Mouse (Mus musculus) liver, embryonic 12.5 days (tissue): ENCODE measurements around the gene Tnik. TPM values are rescaled to one million over a fixed set of nuclear protein-coding genes. Genes with fewer than 3 reads are reported as not detected.
A peak's percentile ranks its signal among the peaks of the same experiment; 100 is the strongest.

Experiments used
- ATAC-seq: fragments of 200-750 bp; cut with Nextera tagmentation; 2 replicates; pipeline ENCODE4 v1.8.0; 2017; ENCODE audit warnings: moderate number of reproducible peaks, mild to moderate bottlenecking, moderate library complexity
- H3K27ac ChIP-seq: fragments of 300-500 bp; sonication (generic); 2 replicates; pipeline ENCODE4 v1.5.1; 2016; ENCODE audit warnings: mild to moderate bottlenecking
- H3K27me3 ChIP-seq: fragments of 300-500 bp; sonication (generic); replicated peaks from 2 replicates; pipeline ENCODE4 v1.6.1; 2016; ENCODE audit warnings: mild to moderate bottlenecking, moderate library complexity
- H3K36me3 ChIP-seq: fragments of 300-500 bp; sonication (generic); 2 replicates; pipeline ENCODE4 v1.6.1; 2016; ENCODE audit warnings: mild to moderate bottlenecking, moderate library complexity
- H3K4me1 ChIP-seq: fragments of 300-500 bp; sonication (generic); 2 replicates; pipeline ENCODE4 v1.6.1; 2016
- H3K4me2 ChIP-seq: fragments of 300-500 bp; sonication (generic); 2 replicates; pipeline ENCODE4 v1.6.1; 2016; ENCODE audit warnings: mild to moderate bottlenecking, moderate library complexity
- H3K4me3 ChIP-seq: fragments of 300-500 bp; sonication (generic); 2 replicates; pipeline ENCODE4 v1.5.1; 2016; ENCODE audit warnings: mild to moderate bottlenecking, moderate library complexity
- H3K9ac ChIP-seq: fragments of 300-500 bp; sonication (generic); 2 replicates; pipeline ENCODE4 v1.6.1; 2016; ENCODE audit warnings: mild to moderate bottlenecking, moderate library complexity
- H3K9me3 ChIP-seq: fragments of 300-500 bp; sonication (generic); replicated peaks from 2 replicates; pipeline ENCODE4 v1.6.1; 2016; ENCODE audit warnings: mild to moderate bottlenecking, moderate library complexity
- WGBS: fragments of 180-500 bp; shearing (Covaris S2); methylation state at CpG from one replicate; pipeline ENCODE4 v1.1.7; 2016; ENCODE audit not compliant: insufficient replicate concordance; 5-methylcytosine and 5-hydroxymethylcytosine counted together
- polyA plus RNA-seq: library from polyadenylated mRNA; unstranded; fragments of >200 nt; fragmentation: Nextera tagmentation; extraction: Ambion mirVana; gene quantifications from 2 replicates; pipeline ENCODE4 v1.2.1, GENCODE M21; 2016

The Tnik gene
- polyA plus RNA-seq, 1 experiment from 2014 or later, result 5.2 TPM

DNA sequence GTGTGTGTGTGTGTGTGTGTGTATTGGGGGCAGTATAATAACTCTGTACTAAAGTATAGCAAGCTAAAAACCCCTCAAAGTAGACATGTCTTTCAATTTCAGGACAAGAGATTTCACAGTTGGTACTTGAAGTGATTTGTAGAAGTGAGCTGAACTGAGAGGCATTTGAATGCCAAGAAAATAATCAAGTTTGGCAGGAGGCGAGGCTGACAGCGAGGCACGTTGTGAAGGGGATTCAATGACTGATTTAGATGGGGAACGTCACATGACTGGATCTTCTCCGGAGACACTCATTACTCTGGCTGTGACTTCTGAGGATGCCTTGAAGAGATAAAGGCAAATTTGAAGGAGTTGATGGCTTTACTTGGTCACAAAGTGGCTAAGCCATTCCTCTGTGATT, 69.3 kb downstream of the Tnik start:
- no peak overlapping the region for H3K4me3 ChIP-seq
- no peaks in the 10 kb centered on the region for H3K36me3 ChIP-seq
- H3K4me2 ChIP-seq, result no peak overlapping the region
- H3K4me1 ChIP-seq, result no peaks in the 10 kb centered on the region
- H3K9ac ChIP-seq, result no peak overlapping the region
- 64% methylated on average over 5 of the region's 5 CpGs for WGBS
- H3K27me3 ChIP-seq, result no peaks in the 10 kb centered on the region
- no peak overlapping the region for H3K27ac ChIP-seq
- H3K9me3 ChIP-seq, result no peaks in the 10 kb centered on the region
- no peak for ATAC-seq

DNA sequence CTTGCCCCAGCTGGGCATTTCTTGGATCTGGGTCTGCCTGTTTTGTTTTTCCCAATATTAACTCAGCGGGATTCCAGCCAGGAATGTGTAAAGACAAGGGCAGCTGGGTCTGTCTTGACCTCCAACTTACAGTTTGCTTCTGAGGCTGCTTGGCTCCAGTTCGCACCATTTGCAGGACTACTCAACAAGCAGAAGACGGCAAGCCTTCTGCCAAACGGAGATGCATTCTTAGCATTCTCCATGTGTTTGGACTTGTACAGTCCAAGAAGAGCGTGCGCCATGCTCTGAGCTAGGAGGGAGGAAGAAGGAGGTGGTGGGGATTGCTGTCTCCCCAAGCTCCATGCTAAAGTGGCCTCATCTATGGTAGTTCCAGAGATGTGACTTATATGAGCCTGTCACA, 70.9 kb downstream of the Tnik start:
- no peaks in the 10 kb centered on the region for H3K36me3 ChIP-seq
- no peak for ATAC-seq
- no peak overlapping the region for H3K4me3 ChIP-seq
- H3K4me2 ChIP-seq, result no peak overlapping the region
- no peaks in the 10 kb centered on the region for H3K27me3 ChIP-seq
- H3K9me3 ChIP-seq, result no peaks in the 10 kb centered on the region
- no peak overlapping the region for H3K9ac ChIP-seq
- no peak overlapping the region for H3K27ac ChIP-seq
- H3K4me1 ChIP-seq, result no peaks in the 10 kb centered on the region
- WGBS, result 74% methylated on average over 6 of the region's 6 CpGs

DNA sequence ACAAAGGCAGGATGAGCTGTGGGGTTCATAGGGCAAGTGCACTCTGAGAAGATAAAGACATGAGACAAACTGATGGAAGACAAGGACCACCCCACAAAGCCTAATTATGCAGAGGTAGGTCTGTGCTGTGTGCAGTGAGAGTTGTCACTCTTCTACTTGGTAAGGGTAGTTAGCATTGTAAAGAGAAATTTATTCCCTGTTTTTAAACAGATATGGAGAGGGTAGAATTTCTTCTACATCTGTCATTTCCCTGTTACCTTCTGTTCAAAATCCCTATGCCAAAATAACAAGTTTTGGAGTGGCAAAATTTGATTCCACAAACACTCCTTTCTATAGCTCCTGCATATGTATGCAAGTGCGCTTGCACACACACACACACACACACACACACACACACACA, 71.5 kb downstream of the Tnik start:
- Histone ChIP-seq H3K27ac (no peak overlapping the region), H3K9ac (no peak overlapping the region), H3K4me1 (no peaks in the 10 kb centered on the region), H3K4me2 (no peak overlapping the region), H3K4me3 (no peak overlapping the region), H3K9me3 (no peaks in the 10 kb centered on the region), H3K27me3 (no peaks in the 10 kb centered on the region), H3K36me3 (no peaks in the 10 kb centered on the region)
- 67% methylated on average over 1 of the region's 1 CpGs for WGBS
- no peak for ATAC-seq

DNA sequence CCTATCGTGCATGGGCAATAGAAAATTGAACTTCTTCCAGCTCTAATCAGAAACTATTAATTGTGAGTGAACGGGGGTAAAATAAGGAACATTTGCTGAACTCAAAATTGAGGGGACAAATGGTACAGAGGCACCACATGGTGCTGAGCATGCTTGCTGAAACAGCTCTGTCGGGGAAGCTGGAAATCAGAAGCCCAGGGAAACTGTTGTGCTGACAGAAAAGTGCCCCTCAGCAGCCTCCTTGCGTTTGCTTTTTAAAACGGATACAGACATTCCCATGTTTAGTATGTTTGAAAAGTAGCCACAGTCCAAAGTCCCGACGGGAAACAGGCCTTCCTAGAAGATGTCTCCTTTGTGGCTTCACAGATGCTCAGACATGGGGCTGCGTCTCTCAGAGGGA, 77.1 kb downstream of the Tnik start:
- no peak for ATAC-seq
- Histone ChIP-seq H3K27ac (no peak overlapping the region), H3K4me2 (no peak overlapping the region), H3K27me3 (no peaks in the 10 kb centered on the region), H3K9me3 (no peaks in the 10 kb centered on the region), H3K4me3 (no peak overlapping the region), H3K36me3 (no peaks in the 10 kb centered on the region), H3K4me1 (no peaks in the 10 kb centered on the region), H3K9ac (no peak overlapping the region)
- WGBS, result 69% methylated on average over 8 of the region's 8 CpGs

DNA sequence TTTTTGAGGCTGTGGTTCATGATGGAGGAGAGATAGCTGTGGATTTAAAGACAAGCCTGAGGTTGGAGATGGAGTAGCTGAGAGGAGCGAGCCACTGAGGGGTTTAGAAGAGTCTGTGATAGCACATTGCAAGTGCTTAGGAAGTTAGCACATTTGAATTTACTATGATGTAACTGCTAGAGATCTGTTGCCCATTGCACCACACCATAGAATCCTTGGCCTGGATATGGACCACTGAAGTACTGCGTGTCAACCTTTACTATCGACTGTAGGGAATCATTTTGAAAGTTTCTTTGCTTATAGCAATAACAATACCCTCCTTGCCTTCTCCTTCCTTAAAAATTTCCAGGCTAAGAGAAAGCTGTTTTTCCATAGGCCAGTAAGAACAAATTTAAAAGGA, 80.2 kb downstream of the Tnik start:
- Histone ChIP-seq H3K4me3 (no peak overlapping the region), H3K36me3 (no peaks in the 10 kb centered on the region), H3K4me1 (no peaks in the 10 kb centered on the region), H3K9me3 (no peaks in the 10 kb centered on the region), H3K9ac (no peak overlapping the region), H3K27ac (no peak overlapping the region), H3K4me2 (no peak overlapping the region), H3K27me3 (no peaks in the 10 kb centered on the region)
- WGBS, result 80% methylated on average over 3 of the region's 3 CpGs
- no peak for ATAC-seq

DNA sequence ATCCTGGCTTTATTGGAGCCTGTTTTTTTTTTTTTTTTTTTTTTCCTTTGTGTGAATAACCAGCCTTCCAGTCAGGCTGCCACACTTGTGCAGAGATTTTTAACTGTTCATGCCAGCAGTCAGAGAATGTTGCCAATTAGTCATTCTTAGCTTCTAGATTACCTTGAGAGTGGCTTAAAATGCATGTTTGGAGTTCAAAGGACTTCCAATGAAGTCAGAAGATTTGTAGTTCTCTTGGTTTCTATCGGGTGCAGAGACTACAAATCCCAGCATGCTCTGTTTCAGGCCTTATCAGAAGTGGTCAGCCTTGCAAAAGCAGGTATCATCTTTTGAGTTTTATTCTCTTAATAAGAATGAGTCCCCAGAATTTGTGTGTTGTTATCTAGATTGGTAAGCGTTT, 80.6 kb downstream of the Tnik start:
- 70% methylated on average over 2 of the region's 2 CpGs for WGBS
- Histone ChIP-seq H3K9me3 (no peaks in the 10 kb centered on the region), H3K4me2 (no peak overlapping the region), H3K36me3 (no peaks in the 10 kb centered on the region), H3K4me1 (no peaks in the 10 kb centered on the region), H3K4me3 (no peak overlapping the region), H3K27me3 (no peaks in the 10 kb centered on the region), H3K9ac (no peak overlapping the region), H3K27ac (no peak overlapping the region)
- ATAC-seq, result no peak

DNA sequence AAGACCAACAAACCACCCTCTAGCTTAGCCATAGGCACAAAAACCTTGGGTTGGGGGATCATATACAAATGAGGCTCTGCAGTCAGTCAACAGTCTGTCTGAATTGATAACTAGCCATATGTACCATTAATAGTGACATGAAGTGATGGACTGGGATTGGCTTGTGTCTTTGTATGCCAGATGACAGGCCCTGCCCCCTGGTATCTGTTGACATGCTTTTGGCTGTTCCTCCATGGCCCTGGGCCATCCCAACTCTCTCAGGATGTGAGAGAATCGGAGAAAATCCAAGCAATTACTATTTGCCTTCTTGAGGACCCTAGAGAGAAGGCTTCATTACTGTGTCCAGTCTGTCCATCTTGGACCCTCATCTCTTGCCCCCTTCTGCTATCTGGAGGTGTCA, 82.4 kb downstream of the Tnik start:
- H3K36me3 ChIP-seq, result no peaks in the 10 kb centered on the region
- no peaks in the 10 kb centered on the region for H3K9me3 ChIP-seq
- H3K27ac ChIP-seq, result no peak overlapping the region
- no peak overlapping the region for H3K4me3 ChIP-seq
- no peak for ATAC-seq
- H3K9ac ChIP-seq, result no peak overlapping the region
- no peaks in the 10 kb centered on the region for H3K27me3 ChIP-seq
- WGBS, result 78% methylated on average over 1 of the region's 1 CpGs
- H3K4me1 ChIP-seq, result no peaks in the 10 kb centered on the region
- H3K4me2 ChIP-seq, result no peak overlapping the region

DNA sequence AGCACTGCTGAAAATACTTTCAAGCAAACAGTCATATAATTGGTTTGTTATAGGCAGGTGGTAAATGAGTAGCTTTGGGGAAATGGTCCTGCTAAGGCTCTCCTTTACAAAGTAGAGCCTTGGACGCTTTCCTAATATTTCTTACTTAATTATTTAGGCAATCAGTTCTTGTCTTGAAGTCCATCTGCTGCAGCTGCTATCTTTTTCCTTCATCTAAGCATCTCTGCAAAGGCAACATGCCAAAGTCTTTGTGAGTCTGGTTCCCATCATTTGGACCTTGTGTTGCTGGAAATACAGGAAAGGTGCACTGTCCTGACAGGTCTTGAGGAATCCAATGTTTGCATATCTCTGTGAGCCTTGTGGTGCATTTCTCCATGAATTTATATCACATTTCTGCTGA, 82.9 kb downstream of the Tnik start:
- WGBS, result 55% methylated on average over 1 of the region's 1 CpGs
- no peak overlapping the region for H3K4me2 ChIP-seq
- no peak overlapping the region for H3K9ac ChIP-seq
- ATAC-seq, result no peak
- H3K9me3 ChIP-seq, result no peaks in the 10 kb centered on the region
- no peaks in the 10 kb centered on the region for H3K36me3 ChIP-seq
- H3K27me3 ChIP-seq, result no peaks in the 10 kb centered on the region
- H3K4me3 ChIP-seq, result no peak overlapping the region
- H3K27ac ChIP-seq, result no peak overlapping the region
- no peaks in the 10 kb centered on the region for H3K4me1 ChIP-seq

DNA sequence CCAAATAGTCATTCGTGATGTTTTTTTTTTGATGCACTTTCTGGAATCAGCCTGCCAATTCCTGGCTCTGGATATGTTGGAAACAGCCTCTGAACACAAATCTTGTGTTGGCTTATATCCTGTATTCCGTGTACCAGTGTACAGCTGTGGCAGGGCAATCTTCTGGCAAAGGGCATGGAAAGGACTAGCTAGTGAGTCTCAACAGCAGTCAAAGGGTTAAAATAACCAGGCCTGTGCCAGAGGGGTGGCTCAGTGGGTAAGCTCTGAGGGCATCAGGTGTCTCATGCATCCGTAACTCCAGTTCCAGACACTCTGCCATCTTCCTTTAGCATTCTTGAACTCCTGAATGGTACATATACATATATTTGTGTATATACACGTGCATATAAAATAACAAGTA, 83.5 kb downstream of the Tnik start:
- 79% methylated on average over 4 of the region's 4 CpGs for WGBS
- Histone ChIP-seq H3K36me3 (no peaks in the 10 kb centered on the region), H3K4me2 (no peak overlapping the region), H3K27me3 (no peaks in the 10 kb centered on the region), H3K9ac (no peak overlapping the region), H3K4me1 (no peaks in the 10 kb centered on the region), H3K4me3 (no peak overlapping the region), H3K9me3 (no peaks in the 10 kb centered on the region), H3K27ac (no peak overlapping the region)
- no peak for ATAC-seq

DNA sequence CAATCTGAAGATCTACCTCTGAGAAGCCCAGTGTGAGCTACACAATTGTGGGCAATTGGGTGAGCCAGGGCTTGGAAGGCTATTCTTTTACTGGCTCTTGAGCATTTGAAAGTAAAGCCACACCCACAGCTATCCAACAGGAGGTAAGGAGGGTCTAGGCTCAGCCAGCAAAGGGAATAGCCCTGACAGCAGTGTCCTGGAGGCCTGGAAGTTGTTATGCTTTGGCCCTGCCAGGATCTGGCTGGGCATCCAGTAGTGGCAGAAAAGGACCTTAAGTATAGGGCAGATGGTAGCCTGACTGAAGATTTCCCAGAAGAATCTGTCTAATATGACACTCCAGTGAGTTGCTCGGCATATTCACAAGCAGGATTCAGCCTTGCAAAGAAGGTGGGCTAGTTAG, 85.7 kb downstream of the Tnik start:
- WGBS, result 79% methylated on average over 1 of the region's 1 CpGs
- no peaks in the 10 kb centered on the region for H3K36me3 ChIP-seq
- no peak overlapping the region for H3K27ac ChIP-seq
- no peak overlapping the region for H3K4me2 ChIP-seq
- no peak for ATAC-seq
- no peaks in the 10 kb centered on the region for H3K4me1 ChIP-seq
- no peak overlapping the region for H3K4me3 ChIP-seq
- H3K9me3 ChIP-seq, result no peaks in the 10 kb centered on the region
- H3K9ac ChIP-seq, result no peak overlapping the region
- no peaks in the 10 kb centered on the region for H3K27me3 ChIP-seq

DNA sequence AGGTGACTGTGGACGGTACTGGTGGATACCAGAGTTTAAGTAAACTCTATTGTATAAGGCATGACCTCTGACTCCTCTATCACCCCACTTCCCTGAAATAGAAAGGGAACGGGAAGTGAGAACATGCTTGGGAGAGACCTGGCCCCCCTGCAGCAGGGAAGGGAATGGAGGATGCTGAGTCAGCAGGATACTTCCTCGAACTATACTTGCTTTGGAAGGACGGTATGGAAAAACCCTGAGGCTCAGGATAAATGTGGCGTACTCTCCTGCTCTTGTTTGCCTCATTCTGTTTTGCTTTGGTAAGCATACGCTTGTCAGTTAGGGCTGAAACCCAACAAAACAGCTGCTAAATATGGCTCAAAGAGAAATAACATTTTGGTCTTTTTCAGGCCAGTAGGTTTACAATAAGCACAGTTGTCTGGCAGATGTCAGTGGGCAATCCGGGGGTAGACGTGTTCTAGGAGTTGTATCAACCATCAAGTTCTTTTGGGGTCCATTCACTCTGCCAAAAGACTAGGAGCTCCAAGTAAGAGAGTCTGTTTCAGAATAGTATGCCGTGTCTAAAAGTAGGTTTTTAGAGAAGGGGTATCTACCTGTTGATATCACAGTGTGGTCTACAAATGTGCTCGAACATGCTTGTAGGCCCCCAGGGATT, 87.3 kb downstream of the Tnik start:
- Histone ChIP-seq H3K27me3 (no peaks in the 10 kb centered on the region), H3K9ac (no peak overlapping the region), H3K9me3 (no peaks in the 10 kb centered on the region), H3K27ac (no peak overlapping the region), H3K4me3 (no peak overlapping the region), H3K36me3 (no peaks in the 10 kb centered on the region), H3K4me2 (no peak overlapping the region), H3K4me1 (no peaks in the 10 kb centered on the region)
- no peak for ATAC-seq
- 71% methylated on average over 10 of the region's 10 CpGs for WGBS

DNA sequence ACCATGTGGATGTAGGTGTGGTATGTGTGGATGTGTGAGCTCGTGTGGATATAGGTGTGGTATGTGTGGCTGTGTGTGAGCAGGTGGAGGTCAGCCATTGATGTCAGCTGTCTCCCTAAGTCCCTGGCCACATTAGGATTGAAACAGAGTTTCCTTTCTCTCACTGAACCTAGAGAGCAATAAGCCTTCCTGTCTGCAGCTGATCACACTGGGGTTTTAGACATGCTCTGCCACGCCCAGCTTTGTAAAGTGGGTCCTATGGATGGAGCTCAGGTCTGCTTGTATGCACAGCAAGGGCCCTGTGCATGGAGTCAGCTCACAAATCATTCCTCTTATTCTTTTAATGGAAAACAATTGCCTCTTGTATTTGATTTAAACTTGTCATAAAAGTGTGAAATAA, 95.4 kb downstream of the Tnik start:
- H3K27me3 ChIP-seq, result no peaks in the 10 kb centered on the region
- H3K4me2 ChIP-seq, result no peak overlapping the region
- 57% methylated on average over 2 of the region's 2 CpGs for WGBS
- no peak overlapping the region for H3K27ac ChIP-seq
- H3K36me3 ChIP-seq, result 0 out of 2 replicates have a peak, but pooled peaks cover 3% of the 10 kb centered on the region
- no peaks in the 10 kb centered on the region for H3K9me3 ChIP-seq
- H3K4me3 ChIP-seq, result no peak overlapping the region
- ATAC-seq, result no peak
- no peak overlapping the region for H3K9ac ChIP-seq
- H3K4me1 ChIP-seq, result peaks cover 6% of the 10 kb centered on the region; the same call in 1 of the 2 replicates

DNA sequence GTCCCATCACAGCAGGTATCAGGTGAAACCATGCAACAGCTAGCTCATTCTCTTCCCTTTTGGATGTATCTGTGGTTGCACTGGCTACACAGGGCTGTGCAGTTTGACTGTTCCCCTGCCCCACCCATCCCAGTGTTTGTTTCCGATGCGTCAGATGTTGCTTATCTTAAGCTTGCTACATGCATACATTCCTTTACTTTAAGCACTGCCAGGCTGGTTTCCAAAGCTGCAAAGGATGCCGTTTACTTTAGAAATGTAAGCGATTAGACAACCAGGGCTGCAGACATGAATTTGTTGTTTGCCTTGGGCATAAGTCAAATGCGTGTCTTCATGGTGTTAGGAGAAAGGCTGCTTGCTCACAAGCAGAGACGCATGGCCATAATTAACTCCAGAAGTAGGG, 96.1 kb downstream of the Tnik start:
- Histone ChIP-seq H3K4me1 (peaks cover 6% of the 10 kb centered on the region; the same call in 1 of the 2 replicates), H3K9me3 (no peaks in the 10 kb centered on the region), H3K4me3 (no peak overlapping the region), H3K27me3 (no peaks in the 10 kb centered on the region), H3K36me3 (0 out of 2 replicates have a peak, but pooled peaks cover 3% of the 10 kb centered on the region), H3K4me2 (no peak overlapping the region), H3K27ac (no peak overlapping the region), H3K9ac (no peak overlapping the region)
- 52% methylated on average over 6 of the region's 6 CpGs for WGBS
- ATAC-seq, result peak; percentile 57
